Mouse (Mus musculus): ENCODE results near the gene Arhgdig. TPM values are rescaled to one million over a fixed set of nuclear protein-coding genes. Genes with fewer than 3 reads are reported as not detected.

Arhgdig gene
- polyA plus RNA-seq, 1 experiment from 2014 or later = 6.6 TPM

- Histone ChIP-seq H3K36me3 (replicated peaks) (no peaks in the 10 kb centered on the region), H3K27ac (no peak overlapping the region; the same call in none of the 2 replicates), H3K9me3 (no peaks in the 10 kb centered on the region), H3K4me3 (no peak overlapping the region), H3K4me1 (peaks cover 19% of the 10 kb centered on the region), H3K27me3 (ENCODE audit: poor library complexity, severe bottlenecking) (no peaks in the 10 kb centered on the region)
- no peak for DNase-seq (ENCODE audit: extremely low spot score, low spot score)
- 60% methylated on average over 13 of the region's 13 CpGs for WGBS
Measured at GRCm38 (mm10) chr17:26235077-26235815, 27.7 kb upstream of the Arhgdig start.

DNA sequence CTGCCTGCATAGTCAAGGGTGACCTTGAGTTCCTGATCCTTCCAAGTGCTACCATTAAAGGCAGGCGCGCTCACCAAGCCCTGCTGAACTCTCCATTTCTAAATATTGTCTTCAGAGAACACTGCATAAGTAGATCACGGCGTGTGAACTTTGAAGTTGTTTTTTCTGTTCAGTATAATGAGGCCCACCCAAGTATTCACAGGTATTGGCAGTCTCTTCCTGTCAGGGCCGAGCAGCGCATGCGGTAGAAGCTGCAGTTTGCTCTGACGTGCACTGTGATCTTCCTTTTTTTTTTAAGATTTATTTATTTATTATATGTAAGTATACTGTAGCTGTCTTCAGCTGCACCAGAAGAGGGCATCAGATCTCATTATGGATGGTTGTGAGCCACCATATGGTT lies 26.8 kb upstream of the Arhgdig start:
- Histone ChIP-seq H3K4me1 (peaks cover 19% of the 10 kb centered on the region), H3K4me3 (no peak overlapping the region), H3K36me3 (replicated peaks) (no peaks in the 10 kb centered on the region), H3K9me3 (no peaks in the 10 kb centered on the region), H3K27ac (no peak overlapping the region), H3K27me3 (ENCODE audit: poor library complexity, severe bottlenecking) (no peaks in the 10 kb centered on the region)
- 91% methylated on average over 8 of the region's 8 CpGs for WGBS
- DNase-seq (ENCODE audit: extremely low spot score, low spot score) = no peak

- Histone ChIP-seq H3K9me3 (no peaks in the 10 kb centered on the region), H3K4me1 (peaks cover 19% of the 10 kb centered on the region), H3K27ac (no peak overlapping the region), H3K36me3 (replicated peaks) (no peaks in the 10 kb centered on the region), H3K27me3 (ENCODE audit: poor library complexity, severe bottlenecking) (no peaks in the 10 kb centered on the region), H3K4me3 (no peak overlapping the region)
- DNase-seq (ENCODE audit: extremely low spot score, low spot score) = no peak
- 70% methylated on average over 8 of the region's 8 CpGs for WGBS
Measured at GRCm38 (mm10) chr17:26232863-26233262, 25.3 kb upstream of the Arhgdig start.

- H3K4me3 ChIP-seq = no peak overlapping the region
Measured at GRCm38 (mm10) chr17:26231156-26231555, 23.6 kb upstream of the Arhgdig start.

GRCm38 (mm10) chr17:26229776-26230175 lies 22.2 kb upstream of the Arhgdig start:
- no peak overlapping the region for H3K4me3 ChIP-seq
- no peaks in the 10 kb centered on the region for H3K9me3 ChIP-seq
- H3K27me3 ChIP-seq (ENCODE audit: poor library complexity, severe bottlenecking) = no peaks in the 10 kb centered on the region
- H3K36me3 ChIP-seq (replicated peaks) = no peaks in the 10 kb centered on the region
- no peak overlapping the region for H3K27ac ChIP-seq
- H3K4me1 ChIP-seq = peaks cover under 1% of the 10 kb centered on the region; the same call in 1 of the 2 replicates
- 92% methylated on average over 5 of the region's 5 CpGs for WGBS
- DNase-seq (ENCODE audit: extremely low spot score, low spot score) = no peak

More at GRCm38 (mm10) chr17:26231156-26231555, 23.6 kb upstream of the Arhgdig start:
- peaks cover 14% of the 10 kb centered on the region for H3K4me1 ChIP-seq
- 89% methylated on average over 5 of the region's 5 CpGs for WGBS
- no peaks in the 10 kb centered on the region for H3K27me3 ChIP-seq (ENCODE audit: poor library complexity, severe bottlenecking)
- DNase-seq (ENCODE audit: extremely low spot score, low spot score) = no peak
- H3K27ac ChIP-seq = no peak overlapping the region
- H3K36me3 ChIP-seq (replicated peaks) = no peaks in the 10 kb centered on the region
- H3K9me3 ChIP-seq = no peaks in the 10 kb centered on the region

GRCm38 (mm10) chr17:26225150-26225549 lies 17.6 kb upstream of the Arhgdig start:
- WGBS = 89% methylated on average over 12 of the region's 12 CpGs
- no peaks in the 10 kb centered on the region for H3K27me3 ChIP-seq (ENCODE audit: poor library complexity, severe bottlenecking)
- no peaks in the 10 kb centered on the region for H3K36me3 ChIP-seq (replicated peaks)
- no peak for DNase-seq (ENCODE audit: extremely low spot score, low spot score)
- no peak overlapping the region for H3K4me3 ChIP-seq
- H3K27ac ChIP-seq = no peak overlapping the region
- no peaks in the 10 kb centered on the region for H3K4me1 ChIP-seq
- no peaks in the 10 kb centered on the region for H3K9me3 ChIP-seq

DNA sequence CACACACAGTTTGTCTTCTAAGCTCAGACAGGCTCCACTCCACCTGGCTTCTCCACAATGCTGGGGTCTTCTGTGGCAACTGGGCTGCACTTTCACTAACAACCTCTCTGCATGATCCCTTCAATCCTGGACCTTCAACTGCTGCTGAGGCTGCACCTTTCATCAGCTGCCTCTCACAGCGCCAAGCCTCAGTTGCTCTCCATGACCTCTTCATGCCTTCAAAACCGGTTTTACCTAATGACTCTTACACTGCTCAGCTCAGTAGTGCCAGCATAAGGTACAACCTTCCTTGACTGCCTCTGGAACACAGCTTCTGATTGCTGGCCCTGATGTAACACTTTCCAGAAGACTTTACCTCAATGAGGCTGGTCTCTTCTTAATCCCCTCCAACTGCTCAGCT lies 13.9 kb upstream of the Arhgdig start:
- Histone ChIP-seq H3K27ac (no peak overlapping the region), H3K4me1 (no peaks in the 10 kb centered on the region), H3K36me3 (replicated peaks) (peaks cover 4% of the 10 kb centered on the region), H3K27me3 (ENCODE audit: poor library complexity, severe bottlenecking) (no peaks in the 10 kb centered on the region), H3K4me3 (no peak overlapping the region), H3K9me3 (no peaks in the 10 kb centered on the region)
- 73% methylated on average over 2 of the region's 2 CpGs for WGBS
- DNase-seq (ENCODE audit: extremely low spot score, low spot score) = no peak

DNA sequence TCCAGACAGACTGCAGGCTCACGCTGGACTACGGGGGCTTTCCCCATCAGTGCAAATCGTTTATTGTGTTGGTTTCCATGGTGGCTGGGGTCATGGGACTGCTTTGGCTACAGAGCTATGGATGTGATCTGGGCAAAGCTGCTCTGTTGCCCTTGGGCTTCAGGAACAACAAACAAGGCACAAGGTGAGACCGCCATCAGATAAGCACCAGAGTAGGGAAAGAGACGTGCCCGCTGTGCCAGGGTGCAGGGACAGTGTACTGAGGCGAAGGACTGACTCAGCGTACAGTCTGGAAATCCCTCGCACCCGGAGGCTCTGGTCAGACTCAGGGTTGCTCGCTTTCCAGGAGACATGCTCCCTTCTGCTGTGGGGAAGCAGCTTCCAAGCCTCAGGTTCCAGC lies 5.1 kb upstream of the Arhgdig start:
- WGBS = 89% methylated on average over 11 of the region's 11 CpGs

DNA sequence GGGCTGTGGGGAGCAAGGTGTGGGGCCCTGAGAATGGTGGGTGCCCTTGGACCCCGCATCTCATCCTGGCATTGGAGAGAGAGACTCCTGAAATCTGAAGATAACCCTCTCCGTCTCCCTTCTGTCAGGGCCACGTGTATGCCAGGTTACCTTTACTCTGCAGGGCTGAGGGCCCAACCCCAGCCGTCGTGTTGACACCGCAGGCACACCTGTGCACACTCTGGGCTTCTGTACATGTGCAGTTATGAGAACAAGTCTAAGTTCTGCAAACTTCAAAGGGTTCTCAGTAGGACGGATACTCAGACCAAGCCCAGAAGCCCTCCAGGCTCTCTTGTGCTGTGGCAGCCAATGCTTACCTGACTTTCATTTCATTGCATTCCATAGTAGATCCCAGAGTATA lies 4.7 kb upstream of the Arhgdig start:
- Histone ChIP-seq H3K27me3 (ENCODE audit: poor library complexity, severe bottlenecking) (no peaks in the 10 kb centered on the region; the same call in 1 of the 2 replicates), H3K9me3 (no peaks in the 10 kb centered on the region), H3K4me3 (no peak overlapping the region), H3K27ac (no peak overlapping the region), H3K36me3 (replicated peaks) (peaks cover 6% of the 10 kb centered on the region; the same call in 1 of the 2 replicates), H3K4me1 (no peaks in the 10 kb centered on the region)
- WGBS = 88% methylated on average over 7 of the region's 7 CpGs
- no peak for DNase-seq (ENCODE audit: extremely low spot score, low spot score)

More for the DNA sequence above, 5.1 kb upstream of the Arhgdig start:
- H3K27me3 ChIP-seq (ENCODE audit: poor library complexity, severe bottlenecking) = no peaks in the 10 kb centered on the region
- DNase-seq (ENCODE audit: extremely low spot score, low spot score) = no peak
- H3K9me3 ChIP-seq = no peaks in the 10 kb centered on the region
- peaks cover 6% of the 10 kb centered on the region for H3K36me3 ChIP-seq (replicated peaks)
- no peaks in the 10 kb centered on the region for H3K4me1 ChIP-seq
- no peak overlapping the region for H3K27ac ChIP-seq
- no peak overlapping the region for H3K4me3 ChIP-seq

GRCm38 (mm10) chr17:26206392-26206791 lies 1.2 kb downstream of the Arhgdig start:
- Histone ChIP-seq H3K4me1 (peaks cover 39% of the 10 kb centered on the region), H3K4me3 (no peak overlapping the region), H3K27ac (no peak overlapping the region), H3K36me3 (replicated peaks) (no peaks in the 10 kb centered on the region), H3K9me3 (no peaks in the 10 kb centered on the region), H3K27me3 (ENCODE audit: poor library complexity, severe bottlenecking) (peaks cover 50% of the 10 kb centered on the region)
- no peak for DNase-seq (ENCODE audit: extremely low spot score, low spot score)
- WGBS = 60% methylated on average over 1 of the region's 1 CpGs

DNA sequence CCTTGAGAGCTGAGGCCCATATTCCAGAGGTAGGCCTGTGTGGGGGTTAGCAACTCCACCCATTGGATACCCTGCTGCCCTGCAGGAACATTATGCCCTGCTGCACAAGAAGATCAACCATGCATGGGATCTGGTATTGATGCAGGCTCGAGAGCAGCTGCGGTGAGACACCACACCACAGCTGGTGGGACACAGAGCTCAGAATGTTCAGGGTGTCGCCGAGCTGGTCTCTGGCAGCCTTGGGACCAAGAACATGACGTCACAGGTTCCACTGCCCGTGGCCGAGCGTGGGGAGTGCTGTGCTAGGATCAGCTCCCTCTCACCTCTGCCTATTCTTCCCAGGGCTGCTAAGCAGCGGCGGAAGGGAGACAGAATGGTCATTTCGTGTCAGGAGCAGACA lies 2.8 kb downstream of the Arhgdig start:
- Histone ChIP-seq H3K27ac (no peak overlapping the region), H3K36me3 (replicated peaks) (no peaks in the 10 kb centered on the region), H3K27me3 (ENCODE audit: poor library complexity, severe bottlenecking) (peaks cover 67% of the 10 kb centered on the region), H3K4me1 (peaks cover 50% of the 10 kb centered on the region), H3K9me3 (no peaks in the 10 kb centered on the region), H3K4me3 (no peak overlapping the region)
- DNase-seq (ENCODE audit: extremely low spot score, low spot score) = no peak
- 27% methylated on average over 11 of the region's 11 CpGs for WGBS

DNA sequence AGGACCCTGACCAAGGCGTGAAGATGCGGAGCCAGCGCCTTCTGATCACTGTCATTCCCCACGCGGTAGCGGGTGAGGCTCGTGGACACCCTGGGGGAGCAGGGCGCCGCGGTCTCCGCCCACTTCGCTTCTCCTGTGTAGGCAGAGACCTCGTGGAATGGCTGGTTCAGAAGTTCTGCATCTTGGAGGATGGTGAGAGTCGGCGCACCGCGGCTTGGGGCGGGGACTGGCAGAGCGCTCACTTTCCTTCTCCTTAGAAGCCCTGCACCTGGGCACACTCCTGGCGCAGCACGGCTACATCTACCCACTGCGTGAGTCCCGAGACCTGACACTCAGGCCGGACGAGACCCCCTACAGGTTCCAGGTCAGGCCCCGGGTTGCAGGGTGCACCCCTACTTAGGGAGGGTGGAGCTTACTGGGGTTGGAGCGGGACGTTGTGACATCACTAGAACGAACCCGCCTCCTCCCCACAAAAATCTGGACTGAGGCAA lies 4.2 kb downstream of the Arhgdig start:
- no peak overlapping the region for H3K27ac ChIP-seq
- H3K36me3 ChIP-seq (replicated peaks) = no peaks in the 10 kb centered on the region
- peak overlapping the region; percentile 52 for H3K4me3 ChIP-seq
- WGBS = 1% methylated on average over 30 of the region's 30 CpGs
- DNase-seq (ENCODE audit: extremely low spot score, low spot score) = no peak
- H3K9me3 ChIP-seq = no peaks in the 10 kb centered on the region
- H3K27me3 ChIP-seq (ENCODE audit: poor library complexity, severe bottlenecking) = peaks cover 80% of the 10 kb centered on the region
- H3K4me1 ChIP-seq = peaks cover 50% of the 10 kb centered on the region

DNA sequence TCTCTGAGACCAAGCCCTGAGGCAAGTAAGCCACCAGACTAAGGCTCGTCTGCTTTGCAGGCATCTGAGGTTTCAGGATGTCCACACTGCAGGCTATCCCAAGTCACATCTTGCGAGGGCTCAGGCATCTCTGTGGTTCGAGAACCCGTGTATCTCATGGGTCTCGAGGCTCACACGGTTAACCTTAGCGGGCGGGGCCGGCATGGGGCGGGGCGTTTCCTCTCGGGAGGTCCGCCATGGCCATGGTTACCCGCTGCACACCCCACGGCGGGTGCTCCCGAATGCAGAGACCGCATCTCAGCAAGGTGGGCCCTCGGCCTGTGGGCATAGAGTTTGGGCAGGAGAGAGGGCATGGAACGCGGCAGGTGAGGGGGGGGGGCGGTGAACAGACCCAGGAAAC lies 4.8 kb downstream of the Arhgdig start, which contains the start of gene Rgs11:
TSS of gene Rgs11 (plus strand) at position 215 of the 400 bp plus-strand sequence.
- H3K27ac ChIP-seq = 0 out of 2 replicates have a peak within 1 kb of the TSS, but pooled peaks have one; percentile 12
- H3K27me3 ChIP-seq (ENCODE audit: poor library complexity, severe bottlenecking) = peaks cover 80% of the 10 kb centered on the region
- DNase-seq (ENCODE audit: extremely low spot score, low spot score) = peak; percentile 22
- H3K36me3 ChIP-seq (replicated peaks) = peaks cover 5% of the 10 kb centered on the region
- peaks cover 50% of the 10 kb centered on the region for H3K4me1 ChIP-seq
- WGBS = 2% methylated on average over 22 of the region's 22 CpGs
- no peaks in the 10 kb centered on the region for H3K9me3 ChIP-seq
- H3K4me3 ChIP-seq = peak within 1 kb of the TSS; percentile 52
